Mouse (Mus musculus) hindbrain, embryonic 16.5 days (tissue): ENCODE results near the gene Olfr1337. TPM values are rescaled to one million over a fixed set of nuclear protein-coding genes. Genes with fewer than 3 reads are reported as not detected.
"Not testable (repeated sequence)": the region's sequence is repeated elsewhere in the genome, so short reads cannot be mapped to it uniquely, and the experiment has no call there.

ENCODE experiments used
- ATAC-seq: fragments of 200-750 bp; cut with Nextera tagmentation; 2 replicates; pipeline ENCODE4 v1.8.0; 2017; ENCODE audit warnings: moderate TSS enrichment, moderate library complexity
- H3K27ac ChIP-seq: fragments of 300-500 bp; sonication (generic); 2 replicates; pipeline ENCODE4 v1.5.1; 2014; ENCODE audit warnings: low read depth, mild to moderate bottlenecking, control low read depth, low read length, moderate library complexity
- H3K27me3 ChIP-seq: fragments of 300-500 bp; sonication (generic); replicated peaks from 2 replicates; pipeline ENCODE4 v1.6.1; 2014; ENCODE audit warnings: low read length; ENCODE audit not compliant: control insufficient read depth, insufficient read depth
- H3K36me3 ChIP-seq: fragments of 300-500 bp; sonication (generic); 2 replicates; pipeline ENCODE4 v1.6.1; 2014; ENCODE audit warnings: mild to moderate bottlenecking, low read length, moderate library complexity, mixed read lengths; ENCODE audit not compliant: control insufficient read depth, insufficient read depth
- H3K4me1 ChIP-seq: fragments of 300-500 bp; sonication (generic); 2 replicates; pipeline ENCODE4 v1.6.1; 2014; ENCODE audit warnings: low read depth, low read length; ENCODE audit not compliant: control insufficient read depth, insufficient read depth
- H3K4me2 ChIP-seq: fragments of 300-500 bp; sonication (generic); 2 replicates; pipeline ENCODE4 v1.6.1; 2014; ENCODE audit warnings: mild to moderate bottlenecking, low read length, control low read depth, moderate library complexity
- H3K4me3 ChIP-seq: fragments of 300-500 bp; sonication (generic); 2 replicates; pipeline ENCODE4 v1.5.1; 2014; ENCODE audit warnings: mild to moderate bottlenecking, low read length, control low read depth, moderate library complexity
- H3K9ac ChIP-seq: fragments of 300-500 bp; sonication (generic); 2 replicates; pipeline ENCODE4 v1.6.1; 2014; ENCODE audit warnings: low read depth, mild to moderate bottlenecking, control low read depth, low read length, moderate library complexity
- H3K9me3 ChIP-seq: fragments of 300-500 bp; sonication (generic); 2 replicates; pipeline ENCODE4 v1.6.1; 2014; ENCODE audit warnings: mild to moderate bottlenecking, low read length, moderate library complexity; ENCODE audit not compliant: control insufficient read depth
- WGBS: fragments of 180-500 bp; shearing (Covaris S2); extraction: QIAGEN DNeasy Blood & Tissue Kit; methylation state at CpG from one replicate; pipeline ENCODE4 v1.1.7; 2014; 5-methylcytosine and 5-hydroxymethylcytosine counted together
- polyA plus RNA-seq: library from polyadenylated mRNA; unstranded; fragments of >200 nt; fragmentation: Nextera tagmentation; extraction: Ambion mirVana; gene quantifications from 2 replicates; pipeline ENCODE4 v1.2.1, GENCODE M21; 2015

Gene Olfr1337
- not detected in 2 replicates for polyA plus RNA-seq

- ATAC-seq: no peak
- Histone ChIP-seq H3K36me3 (no peaks in the 10 kb centered on the region), H3K4me2 (no peak within 1 kb of the TSS), H3K9me3 (no peaks in the 10 kb centered on the region), H3K4me1 (no peaks in the 10 kb centered on the region), H3K4me3 (no peak within 1 kb of the TSS), H3K27ac (no peak within 1 kb of the TSS), H3K9ac (no peak within 1 kb of the TSS), H3K27me3 (no peaks in the 10 kb centered on the region)
- WGBS: 79% methylated on average over 2 of the region's 2 CpGs
Observed at GRCm38 (mm10) chr4:118782486-118782885, at the start of gene Olfr1337. TSS of gene Olfr1337 (minus strand) at chr4:118782586.

- no peaks in the 10 kb centered on the region for H3K36me3 ChIP-seq
- H3K27me3 ChIP-seq: no peaks in the 10 kb centered on the region
- H3K4me2 ChIP-seq: no peak overlapping the region
- WGBS: 75% methylated on average over 1 of the region's 1 CpGs
- no peak overlapping the region for H3K4me3 ChIP-seq
- H3K27ac ChIP-seq: no peak overlapping the region
- no peaks in the 10 kb centered on the region for H3K4me1 ChIP-seq
- H3K9me3 ChIP-seq: no peaks in the 10 kb centered on the region
- no peak overlapping the region for H3K9ac ChIP-seq
- no peak for ATAC-seq
Observed at GRCm38 (mm10) chr4:118818921-118819320, 36.5 kb upstream of the Olfr1337 start.

GRCm38 (mm10) chr4:118809844-118810243 lies 27.5 kb upstream of the Olfr1337 start, which contains the start of gene Olfr1335:
TSS of gene Olfr1335 (minus strand) at chr4:118809944.
- 92% methylated on average over 4 of the region's 4 CpGs for WGBS
- H3K4me2 ChIP-seq: no peak within 1 kb of the TSS
- H3K9ac ChIP-seq: no peak within 1 kb of the TSS
- H3K27ac ChIP-seq: no peak within 1 kb of the TSS
- H3K36me3 ChIP-seq: no peaks in the 10 kb centered on the region
- no peaks in the 10 kb centered on the region for H3K4me1 ChIP-seq
- no peak within 1 kb of the TSS for H3K4me3 ChIP-seq
- H3K27me3 ChIP-seq: no peaks in the 10 kb centered on the region
- H3K9me3 ChIP-seq: no peaks in the 10 kb centered on the region
- no peak for ATAC-seq

- H3K36me3 ChIP-seq, H3K27ac ChIP-seq, H3K9ac ChIP-seq, H3K4me3 ChIP-seq, ATAC-seq, H3K4me1 ChIP-seq, H3K4me2 ChIP-seq, H3K27me3 ChIP-seq, H3K9me3 ChIP-seq: not testable (repeated sequence)
Observed at GRCm38 (mm10) chr4:118792796-118793195, 10.4 kb upstream of the Olfr1337 start.

DNA sequence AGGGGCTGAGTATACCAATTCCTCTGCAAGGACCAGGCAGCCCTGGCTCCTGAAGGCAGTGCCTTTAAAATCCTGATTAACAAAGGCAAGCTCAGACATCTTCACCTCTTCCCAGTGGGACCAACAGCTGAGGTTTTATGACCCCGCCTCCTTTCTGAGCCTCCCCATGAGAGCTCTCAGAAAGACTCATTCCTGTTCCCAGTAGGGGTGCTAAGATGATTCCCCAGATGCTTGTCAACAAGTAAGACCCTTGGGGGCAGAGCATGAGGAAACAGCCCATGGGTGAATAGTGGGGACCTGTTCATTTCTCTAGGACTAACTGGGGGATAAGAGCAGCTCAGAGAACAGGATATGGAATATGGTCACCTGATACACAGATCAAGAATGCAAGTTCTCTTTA lies 23.7 kb downstream of the Olfr1337 start, which contains the start of gene Olfr1338:
Olfr1338 (minus strand) TSS at position 101 of the 400 bp plus-strand sequence.
- H3K27ac ChIP-seq: no peak within 1 kb of the TSS
- no peaks in the 10 kb centered on the region for H3K27me3 ChIP-seq
- no peak within 1 kb of the TSS for H3K4me3 ChIP-seq
- no peaks in the 10 kb centered on the region for H3K9me3 ChIP-seq
- ATAC-seq: no peak
- no peak within 1 kb of the TSS for H3K9ac ChIP-seq
- no peak within 1 kb of the TSS for H3K4me2 ChIP-seq
- H3K4me1 ChIP-seq: no peaks in the 10 kb centered on the region
- no peaks in the 10 kb centered on the region for H3K36me3 ChIP-seq
- 86% methylated on average over 1 of the region's 1 CpGs for WGBS

GRCm38 (mm10) chr4:118741881-118742280 lies 40.5 kb downstream of the Olfr1337 start:
- WGBS: 5% methylated on average over 16 of the region's 16 CpGs
- peaks cover 6% of the 10 kb centered on the region for H3K27me3 ChIP-seq
- H3K4me3 ChIP-seq: no peak overlapping the region
- H3K9me3 ChIP-seq: peaks cover 8% of the 10 kb centered on the region
- ATAC-seq: no peak
- no peak overlapping the region for H3K9ac ChIP-seq
- H3K27ac ChIP-seq: no peak overlapping the region
- H3K4me1 ChIP-seq: no peaks in the 10 kb centered on the region
- H3K4me2 ChIP-seq: peak overlapping the region; percentile 27
- H3K36me3 ChIP-seq: no peaks in the 10 kb centered on the region

GRCm38 (mm10) chr4:118740988-118741698 lies 41.2 kb downstream of the Olfr1337 start:
- Histone ChIP-seq H3K36me3 (no peaks in the 10 kb centered on the region), H3K9ac (no peak overlapping the region), H3K9me3 (peaks cover 2% of the 10 kb centered on the region), H3K27me3 (peaks cover 6% of the 10 kb centered on the region), H3K4me1 (no peaks in the 10 kb centered on the region), H3K4me2 (no peak overlapping the region), H3K4me3 (no peak overlapping the region), H3K27ac (no peak overlapping the region)
- 8% methylated on average over 11 of the region's 11 CpGs for WGBS
- no peak for ATAC-seq

DNA sequence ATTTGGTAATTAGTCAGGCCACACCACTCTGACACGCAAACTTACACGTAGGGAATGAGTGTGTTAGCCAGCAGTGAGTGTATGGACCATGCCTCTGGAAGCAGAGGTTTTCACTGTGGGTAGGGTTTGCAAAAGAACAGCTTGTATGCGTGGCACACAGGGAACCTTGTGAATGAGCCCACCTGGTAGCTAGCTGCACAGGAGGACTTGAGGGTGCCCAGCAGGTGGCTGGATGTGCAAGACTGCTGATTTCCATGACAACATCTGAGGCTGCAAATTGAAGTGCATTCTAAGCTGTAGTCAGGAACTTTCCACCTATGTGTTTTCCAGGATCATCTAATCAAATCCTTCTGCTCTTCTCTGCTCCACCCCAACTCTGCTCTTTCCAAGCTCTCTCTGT lies 42.8 kb downstream of the Olfr1337 start:
- Histone ChIP-seq H3K36me3 (no peaks in the 10 kb centered on the region), H3K27ac (no peak overlapping the region)
- WGBS: 56% methylated on average over 3 of the region's 3 CpGs

GRCm38 (mm10) chr4:118731875-118732274 lies 50.5 kb downstream of the Olfr1337 start, which contains the start of gene Olfr1339:
TSS of gene Olfr1339 (plus strand) at chr4:118732175.
- Histone ChIP-seq H3K9ac (no peak within 1 kb of the TSS), H3K9me3 (no peaks in the 10 kb centered on the region), H3K27me3 (no peaks in the 10 kb centered on the region), H3K4me1 (no peaks in the 10 kb centered on the region), H3K27ac (no peak within 1 kb of the TSS), H3K36me3 (no peaks in the 10 kb centered on the region), H3K4me3 (no peak within 1 kb of the TSS), H3K4me2 (no peak within 1 kb of the TSS)
- WGBS: 93% methylated on average over 1 of the region's 1 CpGs
- no peak for ATAC-seq

More for the DNA sequence above, 42.8 kb downstream of the Olfr1337 start:
- H3K9ac ChIP-seq: no peak overlapping the region
- H3K4me1 ChIP-seq: no peaks in the 10 kb centered on the region
- no peak overlapping the region for H3K4me3 ChIP-seq
- no peak overlapping the region for H3K4me2 ChIP-seq
- peaks cover 6% of the 10 kb centered on the region for H3K27me3 ChIP-seq
- no peaks in the 10 kb centered on the region for H3K9me3 ChIP-seq
- ATAC-seq: no peak
